Mouse (Mus musculus): ENCODE results near the gene Ccn2. TPM values are rescaled to one million over a fixed set of nuclear protein-coding genes. Genes with fewer than 3 reads are reported as not detected.
"Not testable (repeated sequence)": the region's sequence is repeated elsewhere in the genome, so short reads cannot be mapped to it uniquely, and the experiment has no call there.

Gene Ccn2
- polyA plus RNA-seq, 1 experiment from 2014 or later, result 124 TPM

DNA sequence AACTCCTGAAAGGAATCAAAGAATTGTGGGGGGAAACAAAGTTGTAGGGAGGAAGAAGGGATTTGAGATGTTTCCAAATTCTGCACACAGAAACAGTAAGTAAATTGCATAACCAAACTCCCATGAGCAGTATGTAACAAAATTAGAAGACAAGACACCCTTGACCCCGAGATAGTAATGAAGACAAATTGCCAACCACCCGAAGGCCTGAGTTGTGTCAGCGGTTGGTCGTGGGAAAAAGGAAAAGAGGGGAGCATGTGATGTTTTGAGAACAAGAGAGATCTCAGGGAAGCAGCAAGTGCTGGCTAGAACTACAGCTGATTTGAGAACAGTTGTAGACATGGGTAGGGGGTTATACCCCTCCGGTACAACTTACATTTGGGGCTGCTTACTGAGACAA lies 4.6 kb downstream of the Ccn2 start:
- no peaks in the 10 kb centered on the region for H3K27me3 ChIP-seq
- in situ Hi-C loops (cut with MboI; ENCODE audit: low pct_unique_long_range_greater_than_20kb), result no loop called here
- POLR2A ChIA-PET, result no interaction called here
- ATAC-seq (no peak), DNase-seq (ENCODE audit: low read depth, low spot score) (no peak)
- CTCF ChIA-PET, result no interaction called here
- no peak for TF ChIP-seq CTCF (IDR thresholded peaks at IDR 0.05)

DNA sequence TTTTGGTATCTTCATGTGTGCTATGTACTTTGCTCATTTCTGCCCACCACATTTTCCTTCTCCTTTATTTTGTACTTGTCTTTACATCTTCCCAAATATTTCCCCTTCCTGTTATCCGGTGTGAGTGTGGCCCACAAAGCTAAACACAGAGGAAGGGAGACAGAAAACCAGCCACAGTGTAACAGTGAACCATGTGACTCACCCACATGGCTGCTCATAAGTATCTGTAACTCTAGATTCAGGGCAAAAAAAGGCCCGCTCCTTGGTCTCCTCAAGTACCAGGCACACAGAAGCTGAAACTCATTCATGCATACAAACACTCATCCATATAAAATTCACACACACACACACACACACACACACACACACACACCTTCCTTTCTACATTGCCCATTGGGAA lies 7.8 kb downstream of the Ccn2 start:
- TF ChIP-seq CTCF (IDR thresholded peaks at IDR 0.05), result no peak
- ATAC-seq, result no peak
- in situ Hi-C loops (cut with MboI; ENCODE audit: low pct_unique_long_range_greater_than_20kb), result no loop called here

DNA sequence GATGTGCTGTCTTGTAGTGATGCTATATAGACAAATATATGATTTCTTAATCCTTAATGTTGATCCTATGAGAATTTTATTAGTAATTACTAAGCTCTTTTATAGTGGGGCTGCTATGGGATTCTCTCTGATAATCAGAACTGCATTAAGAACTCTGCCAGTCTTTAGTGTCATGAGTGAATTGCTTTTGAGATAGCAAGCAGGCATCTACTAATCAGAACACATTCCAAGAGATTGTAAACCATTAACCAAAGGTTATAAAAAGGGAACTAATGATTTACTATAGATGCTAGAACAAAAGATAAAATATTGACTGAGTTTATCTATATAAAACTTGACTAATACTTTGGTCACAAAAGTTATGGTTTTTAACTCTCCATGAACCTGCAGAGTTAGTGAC lies 8.5 kb downstream of the Ccn2 start:
- DNase-seq (ENCODE audit: low read depth, low spot score) (no peak), ATAC-seq (no peak)
- TF ChIP-seq CTCF (IDR thresholded peaks at IDR 0.05), result no peak
- in situ Hi-C loops (cut with MboI; ENCODE audit: low pct_unique_long_range_greater_than_20kb), result no loop called here
- no peaks in the 10 kb centered on the region for H3K27me3 ChIP-seq
- CTCF ChIA-PET, result interaction anchor here (1.6 to 2.1 kb wide), 2 partner anchors 11 kb away, joined by 3 to 6 read pairs; no protein-coding TSS in a partner anchor
- POLR2A ChIA-PET, result interaction anchor here (0.6 kb wide), 1 partner anchor 321 kb away, joined by 3 read pairs; no protein-coding TSS in a partner anchor

More for the DNA sequence above, 7.8 kb downstream of the Ccn2 start:
- POLR2A ChIA-PET, result no interaction called here
- H3K27me3 ChIP-seq, result no peaks in the 10 kb centered on the region
- DNase-seq (ENCODE audit: low read depth, low spot score), result no peak
- CTCF ChIA-PET, result interaction anchor here (1.2 to 1.6 kb wide), 2 partner anchors 11 kb away, joined by 3 read pairs; no protein-coding TSS in a partner anchor

DNA sequence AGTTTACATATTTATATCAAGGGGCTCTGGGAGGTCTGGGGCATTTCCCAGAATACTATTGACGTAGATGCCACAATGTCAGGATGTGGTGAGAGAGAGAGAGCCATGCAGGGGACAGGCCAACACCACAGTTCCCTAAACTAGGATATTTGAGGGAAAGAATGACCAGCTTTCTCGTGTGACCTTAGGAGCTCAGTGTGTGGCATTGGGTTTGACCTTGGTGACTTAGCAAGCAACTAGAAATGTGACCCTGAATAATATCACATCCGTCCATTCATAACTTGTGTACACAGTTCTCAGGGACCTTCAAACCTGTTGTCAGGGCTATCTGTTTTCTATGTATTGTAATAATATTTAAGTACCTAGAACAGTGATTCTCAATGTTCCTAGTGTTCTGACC lies 13.9 kb downstream of the Ccn2 start:
- ChIA-PET POLR2A (no interaction called here), CTCF (interaction anchor here (1.1 to 2.1 kb wide), 3 partner anchors 12 to 296 kb away, joined by 3 to 9 read pairs (median 3); no protein-coding TSS in a partner anchor)
- ATAC-seq (no peak), DNase-seq (ENCODE audit: low read depth, low spot score) (no peak)
- no peaks in the 10 kb centered on the region for H3K27me3 ChIP-seq
- TF ChIP-seq CTCF (IDR thresholded peaks at IDR 0.05), result no peak
- in situ Hi-C loops (cut with MboI; ENCODE audit: low pct_unique_long_range_greater_than_20kb), result no loop called here

DNA sequence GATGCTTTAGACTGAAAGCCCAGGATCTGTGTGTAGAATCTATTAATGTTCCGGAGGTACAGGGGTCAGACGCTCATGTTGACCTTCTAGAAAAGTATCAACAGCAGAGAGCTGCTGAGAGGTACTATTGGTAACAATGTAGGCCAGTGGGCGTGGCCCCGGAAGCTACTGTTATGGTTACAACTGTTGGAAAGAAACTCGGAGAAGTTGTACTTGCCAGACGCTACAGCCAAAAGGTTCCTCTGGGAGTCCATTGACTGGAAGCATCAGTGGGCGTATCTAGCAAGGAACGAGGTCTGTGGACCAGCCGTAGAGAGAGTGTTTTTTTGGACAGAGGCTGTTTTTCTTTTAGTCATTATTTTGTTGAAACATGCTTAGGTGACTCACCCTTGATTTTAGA lies 14.5 kb downstream of the Ccn2 start:
- H3K27me3 ChIP-seq, result no peaks in the 10 kb centered on the region
- DNase-seq (ENCODE audit: low read depth, low spot score), result no peak
- ChIA-PET POLR2A (no interaction called here), CTCF (interaction anchor here (1.1 to 2.1 kb wide), 3 partner anchors 12 to 297 kb away, joined by 3 to 9 read pairs (median 3); no protein-coding TSS in a partner anchor)
- TF ChIP-seq CTCF (IDR thresholded peaks at IDR 0.05), result no peak
- in situ Hi-C loops (cut with MboI; ENCODE audit: low pct_unique_long_range_greater_than_20kb), result no loop called here
- no peak for ATAC-seq

DNA sequence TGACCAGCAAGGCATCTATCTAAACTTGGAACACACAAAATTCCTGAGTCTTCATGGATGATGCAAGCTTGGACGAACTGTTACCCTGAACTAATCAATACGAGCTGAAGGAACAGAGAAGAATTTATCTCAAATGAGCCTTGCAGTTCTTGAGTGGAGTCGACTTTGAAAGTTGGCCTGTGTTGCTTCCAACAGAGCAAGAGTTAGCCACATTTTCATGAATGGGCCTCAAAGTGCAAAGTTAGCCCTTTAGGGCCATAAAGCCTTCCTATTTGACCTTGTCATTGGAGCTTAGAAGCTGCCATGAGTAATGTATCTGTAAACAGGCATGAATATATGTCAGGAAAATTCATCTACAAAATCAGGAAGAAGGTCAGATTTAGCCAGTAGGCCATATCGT lies 19.5 kb downstream of the Ccn2 start:
- no peak for TF ChIP-seq CTCF (IDR thresholded peaks at IDR 0.05)
- ChIA-PET POLR2A (no interaction called here), CTCF (interaction anchor here (0.9 to 2.0 kb wide), 3 partner anchors 10 to 12 kb away, joined by 3 to 7 read pairs (median 6); no protein-coding TSS in a partner anchor)
- no peaks in the 10 kb centered on the region for H3K27me3 ChIP-seq
- no peak for ATAC-seq
- in situ Hi-C loops (cut with MboI; ENCODE audit: low pct_unique_long_range_greater_than_20kb), result loop anchor here (5.0 kb wide), 1 partner anchor 207 kb away; no protein-coding TSS in a partner anchor
- no peak for DNase-seq (ENCODE audit: low read depth, low spot score)

DNA sequence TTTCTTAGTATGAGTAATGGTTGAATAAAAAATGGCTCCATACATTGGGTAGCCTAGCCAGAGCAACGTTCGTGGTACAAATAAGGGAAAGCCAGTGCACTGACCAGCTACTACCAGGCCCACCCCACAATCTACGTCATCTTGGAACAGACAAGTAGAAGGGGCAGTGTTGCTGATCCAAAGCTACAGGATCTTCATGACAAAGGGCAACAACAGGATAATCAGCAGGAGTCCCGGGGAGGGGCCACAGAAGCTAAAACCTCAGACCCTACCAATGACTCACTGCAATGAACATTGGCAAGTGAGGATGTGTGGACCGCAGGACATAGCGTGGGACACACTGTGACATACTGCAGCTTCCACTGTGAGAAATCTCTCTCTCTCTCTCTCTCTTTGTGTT lies 20.6 kb downstream of the Ccn2 start:
- ChIA-PET POLR2A (no interaction called here), CTCF (no interaction called here)
- no peaks in the 10 kb centered on the region for H3K27me3 ChIP-seq
- ATAC-seq, result no peak
- in situ Hi-C loops (cut with MboI; ENCODE audit: low pct_unique_long_range_greater_than_20kb), result loop anchor here (5.0 kb wide), 1 partner anchor 208 kb away; no protein-coding TSS in a partner anchor
- no peak for TF ChIP-seq CTCF (IDR thresholded peaks at IDR 0.05)
- no peak for DNase-seq (ENCODE audit: low read depth, low spot score)

DNA sequence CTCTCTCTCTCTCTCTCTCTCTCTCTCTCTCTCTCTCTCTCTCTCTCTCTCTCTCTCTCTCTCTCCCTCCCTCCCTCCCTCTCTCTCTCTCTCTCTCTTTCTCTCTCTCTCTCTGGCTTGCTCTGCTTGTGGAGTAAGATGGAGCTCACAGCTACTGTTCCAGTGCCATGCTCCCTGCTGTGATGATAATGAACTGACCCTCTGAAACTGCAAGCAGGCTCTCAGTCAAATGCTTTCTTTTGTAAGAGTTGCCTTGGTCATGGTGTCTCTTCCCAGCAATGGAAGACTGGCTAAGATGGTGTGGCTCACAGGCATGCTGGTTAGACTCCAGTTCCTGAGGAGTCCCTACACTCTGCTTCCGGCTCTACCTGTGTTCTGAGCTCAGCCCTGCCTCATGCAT lies 21.3 kb downstream of the Ccn2 start:
- in situ Hi-C loops (cut with MboI; ENCODE audit: low pct_unique_long_range_greater_than_20kb), result loop anchor here (5.0 kb wide), 1 partner anchor 209 kb away; no protein-coding TSS in a partner anchor
- ATAC-seq, result not testable (repeated sequence)

DNA sequence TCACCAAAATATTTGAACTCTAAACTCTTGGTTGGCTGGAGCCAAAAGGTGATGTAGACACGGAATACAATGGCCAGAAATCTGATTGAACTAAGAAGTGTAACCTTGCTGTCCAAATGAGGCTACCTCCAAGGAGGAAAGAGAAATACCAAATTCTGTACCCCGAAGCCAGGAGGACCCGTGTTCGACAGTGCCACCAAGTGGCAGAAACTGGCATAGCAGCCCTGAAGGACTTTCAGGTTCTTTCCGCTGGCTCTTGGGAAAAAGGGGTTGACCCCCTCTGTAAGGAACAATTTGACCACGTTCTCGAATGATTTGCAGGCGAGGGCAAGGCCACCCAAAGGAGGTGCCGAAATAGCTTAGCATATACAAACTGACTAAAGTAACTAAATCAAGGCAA lies 26.3 kb downstream of the Ccn2 start:
- ATAC-seq (no peak), DNase-seq (ENCODE audit: low read depth, low spot score) (no peak)
- ChIA-PET CTCF (interaction anchor here (0.8 to 2.5 kb wide), 12 partner anchors 8 to 309 kb away, joined by 3 to 9 read pairs (median 4); partner anchors contain the start of gene Ccn2), POLR2A (no interaction called here)
- TF ChIP-seq CTCF (IDR thresholded peaks at IDR 0.05), result peak; percentile 96
- H3K27me3 ChIP-seq, result no peaks in the 10 kb centered on the region
- in situ Hi-C loops (cut with MboI; ENCODE audit: low pct_unique_long_range_greater_than_20kb), result loop anchor here (5.0 to 10.0 kb wide), 2 partner anchors 299 to 807 kb away; no protein-coding TSS in a partner anchor

More for the DNA sequence above, 21.3 kb downstream of the Ccn2 start:
- CTCF ChIA-PET; H3K27me3 ChIP-seq; DNase-seq (ENCODE audit: low read depth, low spot score): not testable (repeated sequence)
- POLR2A ChIA-PET, result interaction anchor here (0.7 kb wide), 1 partner anchor 198 kb away, joined by 4 read pairs; no protein-coding TSS in a partner anchor

DNA sequence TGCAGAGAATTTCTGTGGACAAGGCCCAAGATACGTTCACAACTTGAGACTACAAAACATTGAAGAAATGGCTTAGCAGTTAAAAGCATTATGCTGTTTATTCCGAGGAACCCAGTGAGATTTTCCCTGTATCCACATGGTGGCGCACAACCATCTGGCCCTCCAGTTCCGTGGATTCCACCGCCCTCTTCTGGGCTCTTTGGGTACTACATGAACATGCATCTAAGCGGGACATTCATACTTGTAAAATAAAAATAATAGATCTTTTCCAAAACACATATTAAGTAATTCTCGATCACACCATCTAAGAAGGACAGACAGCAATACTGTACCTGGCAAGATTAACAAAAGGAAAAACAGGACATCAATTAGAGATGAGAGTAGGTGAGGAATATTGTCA lies 27.3 kb downstream of the Ccn2 start:
- in situ Hi-C loops (cut with MboI; ENCODE audit: low pct_unique_long_range_greater_than_20kb), result loop anchor here (5.0 to 10.0 kb wide), 2 partner anchors 300 to 808 kb away; no protein-coding TSS in a partner anchor
- ChIA-PET CTCF (interaction anchor here (1.0 to 2.5 kb wide), 9 partner anchors 9 to 310 kb away, joined by 3 to 9 read pairs (median 5); no protein-coding TSS in a partner anchor), POLR2A (no interaction called here)
- no peaks in the 10 kb centered on the region for H3K27me3 ChIP-seq
- ATAC-seq (no peak), DNase-seq (ENCODE audit: low read depth, low spot score) (no peak)
- TF ChIP-seq CTCF (IDR thresholded peaks at IDR 0.05), result peak; percentile 99

DNA sequence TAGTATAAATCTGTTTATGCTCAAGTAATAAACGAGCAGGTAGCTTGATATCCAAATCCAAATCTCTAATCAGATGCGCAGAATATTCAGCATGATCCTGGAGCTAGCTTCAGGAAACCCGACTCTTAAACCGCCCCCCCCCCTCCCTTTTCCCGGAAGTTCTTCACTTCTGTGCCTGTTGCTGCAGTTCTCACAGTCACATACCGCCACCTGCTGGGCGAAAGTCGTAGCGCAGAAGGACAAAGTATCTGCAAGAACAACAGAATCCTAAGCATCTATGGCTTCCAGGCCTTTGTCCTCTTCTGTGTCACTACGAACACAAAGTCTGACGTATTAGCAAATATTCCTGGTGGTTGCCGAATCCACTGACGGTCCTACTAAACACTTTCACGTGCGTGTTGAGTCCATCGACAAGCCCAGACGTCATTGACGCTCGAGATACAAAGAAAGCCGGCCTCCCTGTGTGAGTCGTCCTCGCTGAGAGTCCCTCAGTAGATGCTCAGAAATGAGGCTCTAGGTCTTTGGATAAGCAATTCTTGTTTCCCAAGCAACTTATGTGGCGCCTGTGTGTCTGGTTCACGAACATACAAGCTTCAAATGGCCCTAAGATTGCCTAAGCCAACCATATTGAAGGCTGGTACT lies 29.9 kb downstream of the Ccn2 start:
- in situ Hi-C loops (cut with MboI; ENCODE audit: low pct_unique_long_range_greater_than_20kb), result loop anchor here (5.0 to 25.0 kb wide), 3 partner anchors 458 to 810 kb away; no protein-coding TSS in a partner anchor
- CTCF ChIA-PET, result interaction anchor here (0.6 to 1.8 kb wide), 12 partner anchors 8 to 452 kb away, joined by 3 to 8 read pairs (median 3); no protein-coding TSS in a partner anchor
- no peaks in the 10 kb centered on the region for H3K27me3 ChIP-seq
- ATAC-seq (no peak), DNase-seq (ENCODE audit: low read depth, low spot score) (no peak)
- POLR2A ChIA-PET, result interaction anchor here (0.7 kb wide), 1 partner anchor 82 kb away, joined by 3 read pairs; no protein-coding TSS in a partner anchor
- peak; percentile 77 for TF ChIP-seq CTCF (IDR thresholded peaks at IDR 0.05)

Measured in Patski (cell line).